Mouse (Mus musculus) heart, adult 2 months (tissue): ENCODE measurements around the gene Abhd17b.

ENCODE experiments used
- EP300 ChIP-seq: fragments of 200-500 bp; IDR thresholded peaks from 2 replicates; pipeline ENCODE4 v1.6.1; 2011; ENCODE audit warnings: low read depth, low read length, control low read depth; ENCODE audit not compliant: insufficient read depth
- POLR2A ChIP-seq: fragments of 200-500 bp; IDR thresholded peaks from 2 replicates; pipeline ENCODE4 v1.6.1; 2011; ENCODE audit warnings: mild to moderate bottlenecking, low read depth, low read length, control low read depth; ENCODE audit not compliant: insufficient read depth

GRCm38 (mm10) chr19:21653172-21653981 lies at the start of gene Abhd17b:
- no peak for TF ChIP-seq EP300
- TF ChIP-seq POLR2A, result no peak
